Mouse (Mus musculus): Measurements from ENCODE around the gene Gm28048.

The Gm28048 gene

GRCm38 (mm10) chr11:22830179-22830611 lies 151.7 kb downstream of the Gm28048 start:
- DNase-seq: no peak

DNA sequence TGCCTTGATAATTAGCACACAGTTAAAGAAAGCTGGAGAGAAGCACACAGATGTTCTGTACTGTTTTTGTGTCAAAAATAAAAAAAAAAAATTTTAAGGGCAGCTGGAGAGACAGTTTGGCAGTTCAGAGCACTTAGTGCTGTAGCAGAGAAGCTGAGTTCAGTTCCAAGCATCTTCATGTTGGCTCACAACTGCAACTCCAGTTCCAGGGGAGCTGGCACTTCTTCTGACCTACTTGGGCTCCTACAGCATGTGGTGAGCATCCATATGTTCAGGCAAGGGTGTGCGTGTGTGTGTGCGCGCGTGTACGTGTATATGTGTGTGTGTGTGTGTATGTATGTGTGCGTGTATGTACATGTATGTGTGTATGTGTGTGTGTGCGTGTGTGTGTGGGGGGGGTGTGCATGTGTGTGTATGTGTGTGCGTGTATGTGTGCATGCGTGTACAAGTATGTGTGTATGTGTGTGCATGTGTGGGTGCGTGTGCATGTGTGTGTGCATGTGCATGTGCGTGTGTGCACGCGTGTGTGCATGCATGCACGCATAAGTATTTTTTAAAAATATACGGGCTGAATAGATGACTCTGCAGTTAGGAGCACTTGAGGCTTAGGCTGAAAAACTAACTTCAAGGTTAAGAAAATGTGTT lies 152.8 kb downstream of the Gm28048 start:
- no peak for DNase-seq

- DNase-seq: no peak
Observed at GRCm38 (mm10) chr11:22827514-22828080, 154.3 kb downstream of the Gm28048 start.

DNA sequence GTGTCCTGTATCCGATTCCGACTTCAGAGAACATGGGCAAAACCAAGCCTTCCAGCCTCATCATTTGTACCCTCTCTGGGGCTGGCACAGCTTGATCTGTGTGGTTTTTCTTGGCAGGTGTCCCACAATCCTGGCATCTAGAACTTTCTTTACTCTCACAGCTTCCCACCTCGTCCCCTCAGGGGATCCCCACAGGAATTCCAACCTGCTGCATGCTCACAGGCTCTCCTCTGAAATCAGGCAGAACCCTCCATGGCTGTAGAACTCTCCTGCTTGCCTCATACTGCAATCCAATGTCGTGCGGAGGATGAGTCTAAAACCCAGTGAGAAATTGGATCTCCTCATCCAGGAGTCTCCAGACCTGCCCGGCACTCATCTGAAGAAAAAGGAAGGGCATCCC lies 155.2 kb downstream of the Gm28048 start:
- DNase-seq: no peak

DNA sequence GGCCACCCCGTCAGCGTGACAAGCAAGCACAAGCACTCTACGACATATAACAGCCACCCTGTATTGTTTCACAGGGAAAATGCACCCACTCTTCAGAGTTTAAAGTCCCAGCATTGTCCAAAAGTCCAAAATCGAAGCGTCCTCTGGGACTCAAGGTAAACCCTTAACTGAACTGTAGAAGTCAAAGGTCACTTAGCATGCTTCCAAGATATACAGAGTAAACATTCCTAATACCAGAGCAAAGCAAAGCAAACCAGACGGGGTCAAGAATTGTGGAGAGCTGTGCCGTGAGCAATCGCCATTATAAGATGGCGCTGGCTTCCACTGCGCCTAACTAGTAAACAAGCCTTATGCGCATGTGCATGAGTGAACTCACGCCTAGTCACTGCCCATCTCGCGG lies 155.8 kb downstream of the Gm28048 start:
- DNase-seq: no peak

- no peak for DNase-seq
Observed at GRCm38 (mm10) chr11:22825548-22825947, 156.3 kb downstream of the Gm28048 start.

DNA sequence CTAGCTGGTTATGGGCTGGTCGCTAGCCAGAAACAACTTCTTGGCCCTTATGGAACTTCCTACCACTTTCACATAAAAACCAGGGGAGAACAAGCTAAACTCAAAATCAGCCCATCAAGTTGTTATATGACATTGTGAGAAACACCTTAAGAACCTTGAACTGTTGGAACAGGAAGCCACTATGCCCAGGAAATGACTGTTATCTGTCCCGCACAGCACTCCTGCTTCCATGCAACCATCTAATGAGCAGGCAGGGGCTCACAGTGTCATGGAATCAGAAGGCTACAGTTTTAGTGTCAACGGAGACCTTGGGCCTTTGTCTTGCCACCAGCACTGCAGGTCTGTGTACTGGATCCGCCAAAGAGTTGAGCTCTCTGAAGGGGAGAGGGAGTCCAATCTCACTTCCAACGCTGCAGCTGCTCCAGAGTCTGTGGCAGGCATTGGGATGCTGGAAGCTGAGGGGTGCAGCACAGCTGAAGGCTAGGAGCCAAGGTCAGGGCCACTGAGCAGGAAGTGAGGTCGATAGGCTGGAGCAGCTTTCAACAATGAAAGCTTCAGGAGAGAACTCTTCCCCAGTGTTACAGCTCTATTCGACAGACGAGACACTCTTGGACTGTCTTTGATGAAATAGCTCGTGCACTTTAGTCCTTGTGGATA lies 157.7 kb downstream of the Gm28048 start:
- DNase-seq: no peak

GRCm38 (mm10) chr11:22821243-22821642 lies 160.6 kb downstream of the Gm28048 start:
- no peak for DNase-seq

- DNase-seq: peak in 1 of 2 experiments; percentile 21
Observed at GRCm38 (mm10) chr11:22818371-22818770, 163.5 kb downstream of the Gm28048 start.

GRCm38 (mm10) chr11:22815877-22816276 lies 166.0 kb downstream of the Gm28048 start:
- no peak for DNase-seq

GRCm38 (mm10) chr11:22815143-22815542 lies 166.7 kb downstream of the Gm28048 start:
- DNase-seq: no peak

GRCm38 (mm10) chr11:22813921-22814704 lies 167.8 kb downstream of the Gm28048 start:
- peak in 1 of 2 experiments; percentile 30 for DNase-seq

DNA sequence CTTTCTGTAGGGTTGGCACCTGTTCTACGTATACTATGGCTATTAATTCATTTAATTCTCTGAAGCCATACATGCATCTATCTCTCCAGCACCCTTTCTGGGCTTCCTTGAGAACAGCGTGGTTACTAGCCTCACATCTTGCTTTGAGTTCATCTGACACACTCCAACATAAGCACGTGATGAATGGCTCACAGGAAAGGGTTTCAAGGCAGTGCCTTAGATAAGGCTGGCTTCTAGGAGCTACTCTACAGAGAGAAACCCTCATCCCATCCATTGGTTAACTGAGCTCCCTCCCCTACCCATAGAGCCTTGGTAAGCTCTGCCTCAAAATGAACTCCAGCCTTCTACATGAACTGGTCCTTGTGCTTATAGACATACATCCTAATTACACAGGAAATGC lies 168.5 kb downstream of the Gm28048 start:
- no peak for DNase-seq

- no peak for DNase-seq
Observed at GRCm38 (mm10) chr11:22811413-22811812, 170.5 kb downstream of the Gm28048 start.

DNA sequence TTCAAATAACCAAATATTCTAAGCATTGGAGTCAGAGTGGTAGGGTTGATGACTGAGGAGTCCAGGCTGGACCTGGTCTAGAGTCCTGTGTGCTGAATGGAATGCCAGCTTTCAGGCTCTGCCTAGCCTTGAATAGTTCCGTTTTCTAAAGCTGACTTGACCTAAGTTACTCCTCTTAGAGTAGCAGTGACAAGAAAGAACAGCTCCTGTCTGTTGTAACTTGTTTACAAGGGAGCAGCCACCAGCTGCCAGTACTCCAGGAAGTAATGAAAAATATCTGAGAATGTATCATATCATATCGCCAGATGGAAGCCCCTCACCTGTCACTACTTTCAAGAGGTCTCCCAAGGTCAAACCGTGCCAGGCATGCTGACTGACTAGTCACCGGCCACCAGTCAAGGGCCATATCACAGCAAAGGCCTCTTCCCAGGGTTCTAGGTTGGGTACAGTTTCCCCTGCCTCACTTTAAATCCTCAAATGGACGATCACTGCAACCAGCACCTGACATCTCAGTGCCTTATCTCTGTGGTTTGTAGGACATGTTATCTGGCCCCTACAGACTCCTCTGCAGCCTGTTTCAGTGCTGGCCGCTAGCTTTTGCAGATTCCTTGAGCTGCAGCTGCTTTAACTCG lies 172.3 kb downstream of the Gm28048 start:
- DNase-seq: no peak

GRCm38 (mm10) chr11:22808040-22808439 lies 173.8 kb downstream of the Gm28048 start:
- DNase-seq: no peak

DNA sequence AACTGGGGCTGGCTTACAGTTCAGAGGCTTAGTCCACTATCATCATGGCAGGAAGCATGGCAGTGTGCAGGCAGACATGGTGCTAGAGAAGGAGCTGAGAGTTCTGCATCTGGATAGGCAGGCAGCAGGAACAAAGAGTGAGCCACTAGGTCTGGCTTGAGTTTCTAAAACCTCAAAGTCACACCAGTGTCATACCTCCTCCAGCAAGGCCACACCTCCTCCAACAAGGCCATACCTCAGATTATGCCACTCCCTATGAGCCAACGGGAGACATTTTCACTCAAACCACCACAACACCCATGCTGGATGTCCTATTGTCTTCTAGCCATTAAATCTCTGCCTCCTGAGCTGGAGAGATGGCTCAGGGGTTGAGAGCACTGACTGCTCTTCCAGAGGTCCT lies 176.7 kb downstream of the Gm28048 start:
- no peak for DNase-seq

GRCm38 (mm10) chr11:22799987-22800424 lies 181.9 kb downstream of the Gm28048 start:
- DNase-seq: peak; percentile 65 to 72

DNA sequence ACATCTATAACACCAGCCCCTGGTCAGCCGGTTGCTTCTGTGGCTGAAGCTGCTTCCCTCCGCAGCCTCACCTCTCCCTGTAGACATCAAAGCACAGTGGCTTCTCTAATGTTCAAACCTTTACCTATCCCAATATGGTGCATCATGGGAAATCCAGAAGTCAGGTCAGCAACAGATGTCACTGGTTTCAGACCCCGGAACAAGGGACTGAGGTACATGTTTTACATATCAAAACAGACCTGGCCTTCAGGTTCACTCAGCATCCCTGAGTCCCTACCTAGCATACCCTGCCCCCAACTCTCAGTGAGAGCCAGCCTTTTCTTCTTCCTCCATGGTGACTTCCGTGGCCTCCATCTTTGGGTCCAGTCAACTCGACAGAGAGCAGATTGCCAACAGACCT lies 183.0 kb downstream of the Gm28048 start:
- no peak for DNase-seq

DNA sequence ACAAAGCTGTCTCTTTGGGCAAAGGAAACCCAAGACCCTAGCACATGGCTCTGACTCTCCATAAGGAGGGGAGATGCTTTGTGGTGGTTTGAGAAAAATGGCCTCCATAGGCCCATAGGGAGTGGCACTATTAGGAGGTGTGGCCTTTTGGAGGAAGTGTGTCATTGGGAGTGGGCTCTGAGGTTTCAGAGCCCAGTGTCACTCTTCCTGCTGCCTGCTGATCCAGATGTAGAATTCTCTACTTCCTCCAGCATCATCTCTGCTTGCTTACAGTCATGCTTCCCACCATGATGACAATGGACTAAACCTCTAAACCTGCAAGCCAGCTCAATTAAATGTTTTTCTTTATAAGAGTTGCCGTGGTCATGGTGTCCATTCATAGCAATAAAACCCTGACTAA lies 187.2 kb downstream of the Gm28048 start:
- no peak for DNase-seq

- DNase-seq: no peak
Observed at GRCm38 (mm10) chr11:22793881-22794203, 188.0 kb downstream of the Gm28048 start.

DNA sequence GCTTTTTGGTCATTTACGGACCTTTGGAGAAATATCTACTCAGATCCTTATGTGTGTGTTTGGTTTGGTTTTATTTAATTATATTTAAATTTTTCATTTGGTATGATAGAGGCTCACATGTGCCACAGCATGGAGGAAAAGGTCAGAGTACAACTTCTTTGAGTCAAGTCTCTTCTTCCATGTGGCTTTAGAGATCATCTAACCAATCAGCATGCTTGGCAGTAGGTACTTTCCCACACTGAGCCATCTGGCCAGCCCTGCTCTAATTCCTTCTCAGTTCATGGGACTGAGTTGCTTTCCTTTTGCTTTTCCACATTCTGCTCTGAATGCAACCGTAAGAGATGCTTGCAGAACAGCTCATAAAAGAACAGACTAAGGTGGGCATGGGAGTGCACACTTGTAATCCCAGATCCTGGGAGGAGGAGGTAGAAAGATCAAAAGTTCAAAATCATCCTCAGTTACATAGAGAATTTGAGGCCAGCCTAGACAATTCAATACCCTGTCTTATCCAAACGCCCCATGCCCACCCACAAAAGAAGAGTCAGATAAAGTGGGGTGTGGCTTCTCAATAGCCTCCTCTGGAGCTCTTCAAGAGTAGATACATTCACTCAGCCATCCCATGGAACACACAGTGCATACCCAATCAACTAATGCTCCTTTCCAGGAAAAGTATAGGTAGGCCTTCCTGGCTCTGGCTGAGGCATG lies 188.6 kb downstream of the Gm28048 start:
- DNase-seq: no peak
